Mouse (Mus musculus) intestine, embryonic 16.5 days (tissue): ENCODE measurements around the gene Tcf20. TPM values are rescaled to one million over a fixed set of nuclear protein-coding genes. Genes with fewer than 3 reads are reported as not detected.
A peak's percentile ranks its signal among the peaks of the same experiment; 100 is the strongest.

Experiments used
- ATAC-seq: fragments of 200-750 bp; cut with Nextera tagmentation; 2 replicates; pipeline ENCODE4 v1.8.0; 2017; ENCODE audit warnings: moderate TSS enrichment, moderate library complexity
- H3K27ac ChIP-seq: fragments of 300-500 bp; sonication (generic); 2 replicates; pipeline ENCODE4 v1.5.1; 2014; ENCODE audit warnings: mild to moderate bottlenecking, low read length
- H3K27me3 ChIP-seq: fragments of 300-500 bp; sonication (generic); replicated peaks from 2 replicates; pipeline ENCODE4 v1.6.1; 2014; ENCODE audit warnings: low read length, control low read depth, mixed read lengths; ENCODE audit not compliant: control insufficient read depth, insufficient read depth
- H3K36me3 ChIP-seq: fragments of 300-500 bp; sonication (generic); 2 replicates; pipeline ENCODE4 v1.6.1; 2014; ENCODE audit warnings: low read length, control low read depth; ENCODE audit not compliant: control insufficient read depth, insufficient read depth
- H3K4me1 ChIP-seq: fragments of 300-500 bp; sonication (generic); 2 replicates; pipeline ENCODE4 v1.6.1; 2014; ENCODE audit warnings: low read length, control low read depth, mixed read lengths; ENCODE audit not compliant: control insufficient read depth, insufficient read depth
- H3K4me2 ChIP-seq: fragments of 300-500 bp; sonication (generic); 2 replicates; pipeline ENCODE4 v1.6.1; 2014; ENCODE audit warnings: low read depth, low read length, control low read depth
- H3K4me3 ChIP-seq: fragments of 300-500 bp; sonication (generic); 2 replicates; pipeline ENCODE4 v1.5.1; 2014; ENCODE audit warnings: mild to moderate bottlenecking, low read length
- H3K9ac ChIP-seq: fragments of 300-500 bp; sonication (generic); 2 replicates; pipeline ENCODE4 v1.6.1; 2014; ENCODE audit warnings: low read depth, low read length
- H3K9me3 ChIP-seq: fragments of 300-500 bp; sonication (generic); 2 replicates; pipeline ENCODE4 v1.6.1; 2016; ENCODE audit warnings: low read length, control low read depth; ENCODE audit not compliant: control insufficient read depth
- WGBS: fragments of 180-500 bp; shearing (Covaris S2); extraction: QIAGEN DNeasy Blood & Tissue Kit; methylation state at CpG from one replicate; pipeline ENCODE4 v1.1.7; 2014; 5-methylcytosine and 5-hydroxymethylcytosine counted together
- polyA plus RNA-seq: library from polyadenylated mRNA; unstranded; fragments of >200 nt; fragmentation: Nextera tagmentation; extraction: Ambion mirVana; gene quantifications from 2 replicates; pipeline ENCODE4 v1.2.1, GENCODE M21; 2015

The Tcf20 gene
- polyA plus RNA-seq, 1 experiment from 2014 or later = 5.5 TPM

DNA sequence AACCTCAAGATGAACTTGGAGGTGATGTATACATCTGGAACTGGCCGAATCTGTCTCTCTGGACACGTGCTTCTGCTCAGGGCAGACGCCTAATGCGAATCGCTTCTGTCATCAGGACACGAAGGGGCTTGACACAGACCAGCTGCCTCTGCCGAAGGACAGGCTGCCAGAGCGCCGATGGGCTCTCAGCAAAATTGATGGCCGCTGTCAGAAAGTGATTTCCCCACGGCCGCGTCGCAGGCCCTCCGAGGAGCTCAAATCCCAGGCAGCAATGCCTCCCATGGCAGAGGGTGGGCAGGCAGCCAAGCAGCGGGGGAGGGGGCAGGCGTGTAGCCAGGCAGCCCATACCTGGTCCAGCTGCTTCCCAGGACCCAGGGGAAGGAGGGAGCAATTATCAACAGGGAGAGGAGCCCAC is 49.5 kb downstream of the Tcf20 start:
- no peaks in the 10 kb centered on the region for H3K27me3 ChIP-seq
- peak overlapping the region; percentile 11 for H3K4me2 ChIP-seq
- peak overlapping the region; percentile 87 for H3K27ac ChIP-seq
- H3K36me3 ChIP-seq = no peaks in the 10 kb centered on the region
- no peak overlapping the region for H3K4me3 ChIP-seq
- H3K9me3 ChIP-seq = no peaks in the 10 kb centered on the region
- 25% methylated on average over 17 of the region's 17 CpGs for WGBS
- H3K9ac ChIP-seq = no peak overlapping the region
- peak; percentile 83 for ATAC-seq
- H3K4me1 ChIP-seq = peaks cover 47% of the 10 kb centered on the region

DNA sequence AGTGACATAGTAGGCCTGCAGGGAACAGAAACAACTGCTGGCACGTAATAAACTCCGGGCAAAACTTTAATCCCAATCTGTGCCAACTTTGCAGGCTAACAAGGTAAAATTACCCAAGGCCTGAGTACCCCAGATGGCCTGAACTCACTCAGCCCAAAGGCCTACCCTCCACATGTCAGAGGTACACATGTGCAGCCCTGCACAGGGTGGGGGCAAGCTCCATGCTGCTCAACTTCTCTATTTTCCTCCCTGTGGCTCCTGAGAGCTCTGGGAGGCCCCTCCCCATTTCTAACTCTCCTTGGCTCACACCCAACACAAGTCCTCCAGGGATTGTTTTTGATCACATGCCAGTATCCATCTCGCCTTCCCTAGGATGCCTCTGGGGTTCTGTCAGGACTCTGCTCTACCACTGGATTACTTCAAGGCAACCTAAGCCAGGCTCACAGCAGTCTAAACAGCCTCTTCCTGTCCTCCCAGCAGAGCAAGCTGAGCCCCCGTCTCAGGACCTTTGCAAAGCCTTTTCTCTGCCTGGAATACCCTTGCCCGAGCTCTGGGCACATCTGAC is 50.2 kb downstream of the Tcf20 start:
- peaks cover 52% of the 10 kb centered on the region for H3K4me1 ChIP-seq

DNA sequence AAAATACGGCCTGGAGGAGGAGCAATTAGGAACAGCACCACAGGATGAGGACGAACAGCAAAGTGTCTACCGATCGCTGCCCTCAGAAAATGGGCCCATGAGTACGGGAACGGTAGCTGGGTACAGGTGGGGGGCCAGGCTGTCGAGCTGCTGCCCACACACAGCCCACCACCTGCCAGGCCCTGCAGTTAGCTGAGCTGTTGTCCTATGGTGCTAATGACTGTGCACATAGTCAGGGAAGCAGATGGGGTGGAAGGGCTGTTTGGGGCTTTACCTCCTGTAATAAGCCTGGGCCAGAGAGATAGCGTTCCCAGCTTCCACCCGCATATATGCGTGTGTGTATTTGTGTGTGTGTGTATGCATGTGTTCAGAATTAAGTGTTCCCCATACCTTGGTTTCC is 52.7 kb downstream of the Tcf20 start:
- Histone ChIP-seq H3K9me3 (no peaks in the 10 kb centered on the region), H3K4me1 (peaks cover 43% of the 10 kb centered on the region), H3K27ac (no peak overlapping the region), H3K27me3 (no peaks in the 10 kb centered on the region), H3K9ac (no peak overlapping the region), H3K4me2 (no peak overlapping the region), H3K4me3 (no peak overlapping the region), H3K36me3 (no peaks in the 10 kb centered on the region)
- 85% methylated on average over 10 of the region's 10 CpGs for WGBS
- ATAC-seq = no peak

More for the DNA sequence above, 50.2 kb downstream of the Tcf20 start:
- peak overlapping the region; percentile 11 for H3K4me2 ChIP-seq
- H3K9me3 ChIP-seq = no peaks in the 10 kb centered on the region
- ATAC-seq = peak; percentile 73
- H3K27ac ChIP-seq = peak overlapping the region; percentile 87
- H3K27me3 ChIP-seq = no peaks in the 10 kb centered on the region
- WGBS = 41% methylated on average over 5 of the region's 5 CpGs
- no peaks in the 10 kb centered on the region for H3K36me3 ChIP-seq
- H3K4me3 ChIP-seq = no peak overlapping the region
- H3K9ac ChIP-seq = no peak overlapping the region

DNA sequence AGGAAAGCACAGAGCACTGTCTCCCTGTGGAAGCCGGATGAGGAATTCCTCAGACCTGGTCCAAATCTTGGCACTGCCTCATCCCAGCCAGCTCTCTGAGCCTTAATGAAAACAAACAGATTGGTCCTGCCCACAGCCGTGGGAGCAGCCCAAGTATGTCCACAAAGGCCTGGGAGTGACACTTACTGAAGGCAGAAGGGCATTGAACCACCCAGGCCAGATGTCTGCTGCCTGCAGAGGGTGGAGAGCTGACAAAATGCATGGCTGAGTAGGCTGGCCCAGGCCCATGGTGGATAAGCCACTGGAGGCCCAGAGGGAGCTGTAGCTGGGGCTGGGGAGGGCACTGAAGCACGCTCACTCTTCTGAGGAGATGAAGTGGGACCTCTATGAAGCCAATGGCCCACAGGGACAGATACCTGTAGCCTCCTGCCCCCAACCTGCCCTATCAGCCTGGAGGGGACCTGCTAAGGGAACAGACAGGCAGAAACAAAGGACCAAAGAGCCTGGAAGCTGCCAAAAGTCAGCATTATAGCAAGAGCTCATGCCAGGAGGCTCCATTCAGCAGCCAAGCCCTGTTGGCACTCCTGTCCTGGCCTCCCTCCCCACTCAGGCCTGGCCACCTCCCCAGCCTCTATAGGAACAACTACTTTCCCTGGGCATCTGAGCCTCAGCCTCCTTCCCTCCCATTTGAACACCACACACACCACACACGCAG is 54.6 kb downstream of the Tcf20 start:
- H3K4me2 ChIP-seq = no peak overlapping the region
- no peaks in the 10 kb centered on the region for H3K27me3 ChIP-seq
- H3K27ac ChIP-seq = peak overlapping the region; percentile 3; the same call in 1 of the 2 replicates
- H3K4me3 ChIP-seq = no peak overlapping the region
- no peak for ATAC-seq
- WGBS = 45% methylated on average over 4 of the region's 4 CpGs
- H3K4me1 ChIP-seq = peaks cover 48% of the 10 kb centered on the region
- no peaks in the 10 kb centered on the region for H3K36me3 ChIP-seq
- H3K9me3 ChIP-seq = no peaks in the 10 kb centered on the region
- H3K9ac ChIP-seq = no peak overlapping the region

DNA sequence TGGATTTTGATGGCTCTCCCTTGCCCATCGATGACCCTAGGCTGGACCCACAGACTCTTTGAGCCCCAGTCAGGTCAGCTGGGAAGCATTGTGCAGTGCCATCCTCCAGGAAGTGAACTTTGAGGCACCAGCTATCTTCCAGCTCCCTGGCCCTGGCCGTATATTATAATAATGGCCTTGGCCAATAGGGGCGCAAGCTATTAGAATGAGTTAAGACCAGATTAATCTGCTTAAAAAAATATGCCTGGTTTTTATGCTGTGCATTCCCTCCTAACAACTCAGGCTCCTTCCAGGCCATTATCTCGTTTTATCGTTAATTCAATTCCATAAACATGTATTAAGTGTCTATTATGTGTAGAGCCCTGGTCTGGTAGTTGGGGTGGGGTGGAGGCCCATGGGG is 56.2 kb downstream of the Tcf20 start:
- Histone ChIP-seq H3K27ac (no peak overlapping the region), H3K36me3 (no peaks in the 10 kb centered on the region), H3K9ac (no peak overlapping the region), H3K4me2 (no peak overlapping the region), H3K4me3 (no peak overlapping the region), H3K27me3 (no peaks in the 10 kb centered on the region; the same call in 1 of the 2 replicates), H3K4me1 (peaks cover 43% of the 10 kb centered on the region), H3K9me3 (no peaks in the 10 kb centered on the region)
- WGBS = 81% methylated on average over 5 of the region's 5 CpGs
- ATAC-seq = no peak

DNA sequence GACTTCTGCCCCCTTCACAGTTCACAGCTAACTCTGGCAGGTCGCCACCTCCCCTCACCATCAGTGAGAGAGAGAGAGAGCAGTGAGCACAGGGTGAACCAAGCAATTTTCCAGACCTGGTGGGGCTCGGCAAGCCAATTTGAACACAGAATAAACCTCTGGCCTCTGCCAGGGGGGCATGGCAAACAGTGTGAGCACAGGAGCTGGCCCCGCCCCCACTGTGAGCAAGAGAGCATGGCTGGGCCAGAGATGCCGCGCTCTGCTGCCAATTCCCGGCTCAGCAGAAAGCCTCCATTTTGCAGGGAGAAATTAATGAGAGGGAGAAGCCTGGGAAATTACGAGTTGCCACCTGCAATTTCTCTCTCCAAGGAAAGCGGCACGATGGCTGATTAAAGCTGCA is 58.1 kb downstream of the Tcf20 start:
- Histone ChIP-seq H3K9ac (no peak overlapping the region), H3K36me3 (no peaks in the 10 kb centered on the region), H3K27me3 (no peaks in the 10 kb centered on the region; the same call in 1 of the 2 replicates), H3K27ac (no peak overlapping the region), H3K4me1 (peaks cover 58% of the 10 kb centered on the region), H3K4me3 (no peak overlapping the region), H3K9me3 (no peaks in the 10 kb centered on the region), H3K4me2 (no peak overlapping the region)
- no peak; the same call in 1 of the 2 replicates for ATAC-seq
- 37% methylated on average over 9 of the region's 9 CpGs for WGBS

DNA sequence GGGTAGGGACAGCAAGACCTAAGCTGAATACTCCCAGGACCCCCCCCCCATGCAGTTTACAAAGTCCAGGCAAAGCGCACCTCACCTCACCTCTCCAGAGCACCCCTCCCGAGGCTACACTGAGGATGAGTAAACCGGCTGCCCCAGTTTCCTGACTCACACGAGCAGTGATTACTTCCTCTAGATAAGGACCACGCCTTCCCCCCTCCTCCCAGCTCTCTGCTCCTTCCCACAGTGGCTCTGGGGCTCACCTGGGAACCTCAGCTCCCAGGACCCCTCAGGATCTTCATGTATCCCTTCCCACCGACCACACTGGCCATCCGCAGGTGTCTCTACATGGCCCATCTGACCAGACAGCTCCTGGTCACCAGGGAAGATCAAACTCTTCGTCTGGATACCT is 58.8 kb downstream of the Tcf20 start:
- no peaks in the 10 kb centered on the region for H3K9me3 ChIP-seq
- ATAC-seq = peak; percentile 74
- 35% methylated on average over 8 of the region's 8 CpGs for WGBS
- H3K27ac ChIP-seq = no peak overlapping the region
- H3K27me3 ChIP-seq = no peaks in the 10 kb centered on the region; the same call in 1 of the 2 replicates
- no peak overlapping the region for H3K4me3 ChIP-seq
- 0 out of 2 replicates have a peak overlapping the region, but pooled peaks have one; percentile 2 for H3K4me2 ChIP-seq
- no peaks in the 10 kb centered on the region for H3K36me3 ChIP-seq
- no peak overlapping the region for H3K9ac ChIP-seq
- H3K4me1 ChIP-seq = peaks cover 63% of the 10 kb centered on the region

DNA sequence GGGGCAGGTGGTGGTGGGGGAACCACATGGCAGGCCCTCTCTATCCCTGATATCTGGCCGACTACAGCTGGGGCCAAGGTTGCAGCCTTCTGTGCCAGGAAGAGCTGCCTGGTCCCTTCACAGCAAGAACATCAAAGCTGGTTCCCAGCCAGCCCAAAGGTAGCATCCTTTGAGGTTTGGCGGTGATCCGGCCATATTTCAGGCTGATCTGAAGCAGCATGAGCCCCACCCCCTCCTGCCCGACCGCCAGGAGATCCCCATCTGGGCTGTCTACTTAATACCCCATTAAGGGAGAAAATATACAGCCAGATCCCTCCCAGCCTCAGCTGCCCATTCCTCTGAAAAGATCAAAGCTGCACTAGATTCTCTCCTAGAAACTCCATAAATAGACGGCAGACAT is 59.6 kb downstream of the Tcf20 start:
- peaks cover 64% of the 10 kb centered on the region for H3K4me1 ChIP-seq
- no peaks in the 10 kb centered on the region for H3K9me3 ChIP-seq
- no peak overlapping the region for H3K4me2 ChIP-seq
- H3K9ac ChIP-seq = no peak overlapping the region
- WGBS = 36% methylated on average over 6 of the region's 6 CpGs
- ATAC-seq = no peak
- no peak overlapping the region for H3K4me3 ChIP-seq
- no peaks in the 10 kb centered on the region for H3K36me3 ChIP-seq
- no peaks in the 10 kb centered on the region; the same call in 1 of the 2 replicates for H3K27me3 ChIP-seq
- H3K27ac ChIP-seq = no peak overlapping the region

DNA sequence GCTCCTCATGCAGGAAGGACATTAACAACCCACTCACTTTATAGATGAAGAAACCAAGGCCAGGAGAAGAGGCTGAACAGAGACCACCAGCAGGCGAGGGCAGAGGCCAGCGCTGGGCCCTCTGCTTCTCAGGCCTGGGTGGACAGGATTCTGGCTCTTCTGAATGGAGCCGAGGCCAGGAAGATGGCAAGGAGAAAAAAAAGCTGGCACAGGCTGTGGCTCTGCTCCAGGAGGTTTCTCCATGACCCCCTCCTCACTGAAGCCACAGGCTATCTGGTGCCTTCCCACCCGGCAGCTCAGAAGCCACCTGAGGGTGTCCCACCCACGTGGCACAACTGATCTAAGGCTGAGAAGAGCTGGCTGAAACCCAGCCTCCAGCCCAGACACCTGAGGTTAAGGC is 60.6 kb downstream of the Tcf20 start:
- H3K9ac ChIP-seq = no peak overlapping the region
- no peak overlapping the region for H3K27ac ChIP-seq
- H3K4me2 ChIP-seq = no peak overlapping the region
- H3K4me3 ChIP-seq = no peak overlapping the region
- H3K4me1 ChIP-seq = peaks cover 67% of the 10 kb centered on the region
- H3K36me3 ChIP-seq = no peaks in the 10 kb centered on the region
- 80% methylated on average over 5 of the region's 5 CpGs for WGBS
- ATAC-seq = no peak
- H3K9me3 ChIP-seq = no peaks in the 10 kb centered on the region
- no peaks in the 10 kb centered on the region; the same call in 1 of the 2 replicates for H3K27me3 ChIP-seq
